8 mouse cellular contexts compared by ENCODE assay signal in genomic region chr10:39540995-39541394, GRCm38 (mm10).
DNase-seq lines count a peak whose midpoint lies in the region; ATAC-seq and TF ChIP-seq lines count a peak whose summit lies in the region.

No protein-coding gene starts in this region.

- no peak overlapping the region for H3K4me3 ChIP-seq in forebrain, embryonic 13.5 days
- H3K4me3 ChIP-seq in midbrain, embryonic 14.5 days (replicated peaks; ENCODE audit: low read depth, low read length) = no peak overlapping the region
- H3K4me3 ChIP-seq in liver, embryonic 11.5 days (ENCODE audit: low read depth, low read length) = no peak overlapping the region

- H3K4me2 ChIP-seq in forebrain, embryonic 13.5 days = peak overlapping the region; percentile 10
- H3K4me2 ChIP-seq in midbrain, embryonic 14.5 days (ENCODE audit: low read length) = peak overlapping the region; percentile 11; the same call in 1 of the 2 replicates
- no peak overlapping the region for H3K4me2 ChIP-seq in liver, embryonic 11.5 days

- DNase-seq in frontal cortex, postnatal 14 days (ENCODE audit: low spot score in 2 of 2) = no peak
- DNase-seq in Patski (ENCODE audit: low read depth, low spot score) = no peak
- peak; percentile 54 to 69 for DNase-seq in kidney, postnatal 25 days
- DNase-seq in midbrain, embryonic 14.5 days = peak; percentile 92
- no peak for DNase-seq in urinary bladder, adult 18-20 months (ENCODE audit: low spot score in 2 of 2)
- DNase-seq in liver, embryonic 11.5 days (ENCODE audit: low spot score) = no peak

- H3K36me3 ChIP-seq in forebrain, embryonic 13.5 days (ENCODE audit: poor library complexity, severe bottlenecking) = peaks cover 23% of the 10 kb centered on the region; the same call in 1 of the 2 replicates
- H3K36me3 ChIP-seq in midbrain, embryonic 14.5 days (ENCODE audit: control insufficient read depth, insufficient read depth, low read length) = peaks cover 16% of the 10 kb centered on the region
- H3K36me3 ChIP-seq in liver, embryonic 11.5 days (ENCODE audit: control insufficient read depth, insufficient read depth, low read length) = no peaks in the 10 kb centered on the region

- peak overlapping the region; percentile 98 for H3K27ac ChIP-seq in forebrain, embryonic 13.5 days
- H3K27ac ChIP-seq in midbrain, embryonic 14.5 days (replicated peaks; ENCODE audit: low read depth, low read length) = peak overlapping the region; percentile 100
- no peak overlapping the region for H3K27ac ChIP-seq in liver, embryonic 11.5 days (ENCODE audit: low read depth, low read length)

- whole genome bisulfite sequencing in forebrain, embryonic 13.5 days = 0% methylated on average over 7 of the region's 7 CpGs
- WGBS in midbrain, embryonic 14.5 days = 2% methylated on average over 7 of the region's 7 CpGs
- WGBS in liver, embryonic 11.5 days = 58% methylated on average over 7 of the region's 7 CpGs

- in situ Hi-C loops in Patski (cut with MboI; ENCODE audit: low pct_unique_long_range_greater_than_20kb) = no loop called here

- H3K27me3 ChIP-seq in Patski = no peaks in the 10 kb centered on the region
- H3K27me3 ChIP-seq in forebrain, embryonic 13.5 days = 0 out of 2 replicates have a peak, but pooled peaks cover 2% of the 10 kb centered on the region
- no peaks in the 10 kb centered on the region for H3K27me3 ChIP-seq in midbrain, embryonic 14.5 days (ENCODE audit: control insufficient read depth, insufficient read depth, low read length)
- H3K27me3 ChIP-seq in liver, embryonic 11.5 days (replicated peaks; ENCODE audit: control insufficient read depth, insufficient read depth, low read length) = no peaks in the 10 kb centered on the region

- ATAC-seq in frontal cortex, adult (ENCODE audit: low TSS enrichment) = peak; percentile 44; the same call in 1 of the 2 replicates
- ATAC-seq in Patski = peak; percentile 58
- ATAC-seq in forebrain, embryonic 13.5 days = peak; percentile 79
- ATAC-seq in midbrain, embryonic 14.5 days (ENCODE audit: low FRiP score, low TSS enrichment) = peak; percentile 84
- ATAC-seq in liver, embryonic 11.5 days (replicated peaks; ENCODE audit: low FRiP score) = no peak

- peak overlapping the region; percentile 50 for H3K9ac ChIP-seq in forebrain, embryonic 13.5 days
- peak overlapping the region; percentile 50 for H3K9ac ChIP-seq in midbrain, embryonic 14.5 days (replicated peaks; ENCODE audit: low read length)
- H3K9ac ChIP-seq in liver, embryonic 11.5 days (ENCODE audit: low read depth, low read length) = no peak overlapping the region

- no peak for TF ChIP-seq CTCF in Patski (IDR thresholded peaks at IDR 0.05)

- no peaks in the 10 kb centered on the region for H3K9me3 ChIP-seq in forebrain, embryonic 13.5 days (replicated peaks)
- no peaks in the 10 kb centered on the region for H3K9me3 ChIP-seq in midbrain, embryonic 14.5 days (ENCODE audit: control insufficient read depth, low read length)
- H3K9me3 ChIP-seq in liver, embryonic 11.5 days (ENCODE audit: control insufficient read depth, low read length) = no peaks in the 10 kb centered on the region

- peaks cover 70% of the 10 kb centered on the region for H3K4me1 ChIP-seq in forebrain, embryonic 13.5 days
- peaks cover 69% of the 10 kb centered on the region for H3K4me1 ChIP-seq in midbrain, embryonic 14.5 days (ENCODE audit: control insufficient read depth, insufficient read depth, low read length)
- peaks cover 6% of the 10 kb centered on the region; the same call in 1 of the 2 replicates for H3K4me1 ChIP-seq in liver, embryonic 11.5 days (replicated peaks; ENCODE audit: control insufficient read depth, insufficient read depth, low read length)

- CTCF ChIA-PET in Patski (lab: Charles Lee) = interaction anchor here (0.8 to 2.3 kb wide), 2 partner anchors 21 to 371 kb away, joined by 3 to 5 read pairs; no protein-coding TSS in a partner anchor

- POLR2A ChIA-PET in Patski (lab: Charles Lee) = no interaction called here

Comparison
In these comparisons a context has a peak if more than half of its experiments do, and no peak if none do; other contexts are left out.
1. DNase-seq: peak in kidney, postnatal 25 days (2 of 2) and midbrain, embryonic 14.5 days (single experiment); none in frontal cortex, postnatal 14 days (0 of 2), Patski (single experiment), urinary bladder, adult 18-20 months (0 of 2) and liver, embryonic 11.5 days (single experiment).